Mouse (Mus musculus): ENCODE data around the gene Ppp1r12b.

- no peak for TF ChIP-seq MYC (IDR thresholded peaks at IDR 0.05; ENCODE audit: low read depth, low read length)
- TF ChIP-seq USF1 (IDR thresholded peaks at IDR 0.05; ENCODE audit: low read depth, low read length), result no peak
- TF ChIP-seq CTCF (IDR thresholded peaks at IDR 0.05 in 2 of 3, conservative IDR thresholded peaks at IDR 0.05 in 1 of 3; ENCODE audit: control insufficient read depth in 1 of 3, insufficient read depth in 1 of 3, low read depth in 2 of 3, low read length in 3 of 3, poor library complexity in 1 of 3, severe bottlenecking in 1 of 3), result no peak
- TF ChIP-seq RAD21 (IDR thresholded peaks at IDR 0.05; ENCODE audit: low read depth, low read length), result no peak
- no peak for TF ChIP-seq MYB (IDR thresholded peaks at IDR 0.05; ENCODE audit: low read depth, low read length)
- no peak for TF ChIP-seq TCF12 (IDR thresholded peaks at IDR 0.05; ENCODE audit: low read depth, low read length)
- TF ChIP-seq USF2 (IDR thresholded peaks at IDR 0.05; ENCODE audit: borderline replicate concordance in 1 of 2, insufficient read depth in 1 of 2, low read depth in 1 of 2, low read length in 2 of 2), result no peak
- TF ChIP-seq POLR2A (IDR thresholded peaks at IDR 0.05; ENCODE audit: control insufficient read depth in 1 of 2, insufficient read depth in 1 of 2, low read depth in 1 of 2, low read length in 2 of 2, poor library complexity in 1 of 2), result no peak
- TF ChIP-seq ELF1 (IDR thresholded peaks at IDR 0.05; ENCODE audit: low read depth, low read length), result no peak
- no peak for TF ChIP-seq E2F4 (IDR thresholded peaks at IDR 0.05; ENCODE audit: borderline replicate concordance, low read depth, low read length)
- TF ChIP-seq CHD2 (IDR thresholded peaks at IDR 0.05; ENCODE audit: low read length), result no peak
- no peak for TF ChIP-seq JUND (IDR thresholded peaks at IDR 0.05; ENCODE audit: low read depth, low read length)
- TF ChIP-seq MAFK (IDR thresholded peaks at IDR 0.05; ENCODE audit: borderline replicate concordance, low read depth, low read length), result no peak
- no peak for TF ChIP-seq EP300 (IDR thresholded peaks at IDR 0.05; ENCODE audit: low read depth in 1 of 2, low read length in 2 of 2)
Measured at GRCm38 (mm10) chr1:134815748-134816147, 140.0 kb downstream of the Ppp1r12b start.

Measured in MEL (cell line).